Mouse (Mus musculus) kidney, adult 18-20 months (tissue): ENCODE measurements around the gene Abca7.
"Not testable (repeated sequence)": the region's sequence is repeated elsewhere in the genome, so short reads cannot be mapped to it uniquely, and the experiment has no call there.

Source experiments
- DNase-seq: peaks from one replicate; pipeline ENCODE4 v3.0.0; 2021

Abca7 gene

DNA sequence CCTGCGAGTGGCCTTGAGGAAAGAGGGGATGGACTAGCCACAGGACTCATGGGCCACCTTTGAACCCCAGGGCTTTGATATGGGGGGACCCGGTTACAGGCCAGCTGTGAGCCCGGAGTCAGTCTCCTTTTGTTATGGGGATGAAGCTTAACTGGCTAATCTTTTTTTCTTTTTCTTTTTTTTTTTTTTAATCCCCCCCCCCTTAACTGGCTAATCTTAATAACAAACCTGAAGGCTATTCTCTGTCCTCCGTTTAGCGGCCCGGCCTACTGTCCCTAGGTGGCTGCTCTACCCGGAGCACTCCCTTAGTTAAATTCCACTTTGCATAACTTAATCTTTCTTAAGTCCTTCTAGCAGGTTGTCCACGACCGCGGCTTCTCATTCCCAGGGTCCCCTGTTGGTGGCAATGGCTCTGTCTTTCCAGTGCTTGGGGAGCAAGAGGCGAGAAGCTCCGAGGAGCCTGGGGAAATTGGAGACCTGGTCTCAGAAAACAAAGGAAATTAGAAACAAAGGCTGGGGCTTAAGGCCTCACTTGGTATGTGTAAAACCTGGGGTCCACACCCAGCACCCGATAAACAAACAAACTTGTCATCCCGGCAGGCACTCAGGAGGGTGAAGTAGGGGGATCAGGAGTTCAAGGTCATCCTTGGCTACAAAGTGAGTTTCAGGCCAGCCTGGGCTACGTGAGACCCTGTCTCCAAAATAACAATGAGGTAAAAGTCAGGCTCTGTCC, 54.8 kb downstream of the Abca7 start:
- peak; percentile 54 for DNase-seq

DNA sequence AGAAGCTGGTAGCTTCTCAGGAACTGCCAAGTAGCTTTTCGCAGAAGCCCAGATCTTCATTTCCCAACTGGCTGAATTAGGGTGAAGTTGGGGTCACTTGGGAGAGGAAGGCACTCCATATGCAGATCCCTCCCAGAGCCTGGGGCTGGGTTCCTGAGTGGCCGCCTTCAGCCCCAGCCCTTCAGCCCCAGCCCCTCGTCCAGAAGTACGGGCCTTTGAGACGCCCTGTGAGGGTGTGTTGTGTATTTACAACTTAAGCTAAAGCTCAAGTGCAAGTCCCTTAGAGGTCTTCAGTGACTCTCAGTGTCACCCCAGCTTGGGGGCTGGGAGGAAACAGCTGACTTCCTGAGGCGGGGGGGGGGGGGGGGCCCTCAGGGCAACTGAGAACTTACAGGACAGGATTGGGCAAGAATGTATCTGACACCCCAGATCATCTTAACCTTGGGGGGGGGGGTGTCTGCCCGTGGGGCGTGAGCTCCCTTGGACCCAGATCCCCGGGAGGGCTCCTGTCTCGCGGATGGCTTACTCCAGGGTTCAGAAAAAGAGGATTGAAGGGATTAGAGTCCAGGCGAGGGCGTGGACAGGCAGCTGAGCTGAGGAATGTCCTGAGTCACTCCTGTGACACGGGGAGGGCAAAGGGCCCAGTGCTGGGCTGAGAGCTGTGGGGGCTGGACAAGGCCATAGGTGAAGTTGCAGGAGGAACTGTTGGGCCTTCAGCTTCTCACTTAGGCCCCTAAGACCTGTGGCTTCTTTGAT, 55.5 kb downstream of the Abca7 start:
- peak; percentile 83 for DNase-seq

DNA sequence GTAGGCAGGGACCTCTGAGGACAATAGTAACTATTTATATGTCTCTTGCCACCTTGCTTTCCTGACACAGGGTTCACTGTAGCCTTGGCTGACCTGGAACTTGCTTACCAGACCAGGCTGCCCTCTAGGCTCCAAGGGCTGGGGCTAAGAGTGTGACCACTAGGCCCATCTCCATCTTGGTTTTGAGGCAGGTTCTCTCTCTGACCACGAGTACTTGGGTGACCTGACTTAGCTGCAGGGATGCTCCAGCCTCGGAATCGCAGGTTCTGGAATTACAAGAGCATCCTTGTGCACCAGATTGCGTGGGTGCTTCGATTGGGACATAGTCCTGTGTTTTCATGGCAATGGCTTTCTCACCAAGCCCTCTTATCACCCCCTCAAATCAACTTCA, 56.1 kb downstream of the Abca7 start:
- DNase-seq: no peak

- DNase-seq: peak; percentile 100
Observed at GRCm38 (mm10) chr10:80053259-80053780, 57.0 kb downstream of the Abca7 start.

GRCm38 (mm10) chr10:80053831-80054815, 57.8 kb downstream of the Abca7 start:
- peak; percentile 83 for DNase-seq

DNA sequence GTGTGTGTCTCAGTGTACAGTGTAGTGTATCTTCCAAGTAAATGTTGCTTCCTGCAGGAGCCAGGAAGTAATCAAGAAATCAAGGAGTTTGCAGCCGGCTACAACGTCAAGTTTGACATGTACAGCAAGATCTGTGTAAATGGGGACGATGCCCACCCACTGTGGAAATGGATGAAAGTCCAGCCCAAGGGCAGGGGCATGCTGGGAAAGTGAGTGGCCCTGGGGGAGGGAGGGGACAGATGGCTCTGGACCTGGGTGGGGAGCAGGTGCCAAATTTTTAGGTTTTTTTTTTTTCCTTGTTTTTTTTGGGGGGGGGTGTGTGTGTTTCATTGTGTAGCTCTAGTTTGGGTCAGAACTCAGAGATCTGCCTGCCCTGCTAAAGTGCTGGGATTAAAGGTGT, 58.6 kb downstream of the Abca7 start:
- DNase-seq: not testable (repeated sequence)

GRCm38 (mm10) chr10:80055364-80055763, 59.1 kb downstream of the Abca7 start:
- DNase-seq: no peak

GRCm38 (mm10) chr10:80055891-80056290, 59.6 kb downstream of the Abca7 start:
- peak; percentile 34 for DNase-seq

DNA sequence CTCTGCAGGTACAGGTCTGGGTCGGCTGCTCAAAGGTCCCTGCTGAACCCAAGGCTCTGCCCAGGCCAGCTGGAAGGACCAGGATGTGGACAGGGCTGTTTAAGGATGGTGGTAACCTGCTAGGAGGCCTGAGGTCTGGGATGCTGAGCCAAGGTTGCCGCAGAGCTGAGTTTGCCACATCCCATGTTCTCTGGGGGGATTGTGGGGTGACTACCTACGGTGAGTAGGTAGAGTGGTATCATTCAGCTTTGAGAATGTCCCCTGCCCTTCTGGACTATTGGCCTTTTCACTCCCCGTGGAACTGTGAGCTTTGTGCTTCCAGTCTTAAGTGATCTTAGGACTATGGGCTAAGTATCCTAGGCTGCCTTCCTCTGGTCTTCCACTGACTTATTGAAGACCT, 60.2 kb downstream of the Abca7 start:
- DNase-seq: peak; percentile 40

- DNase-seq: no peak
Observed at GRCm38 (mm10) chr10:80056976-80057682, 60.8 kb downstream of the Abca7 start.

DNA sequence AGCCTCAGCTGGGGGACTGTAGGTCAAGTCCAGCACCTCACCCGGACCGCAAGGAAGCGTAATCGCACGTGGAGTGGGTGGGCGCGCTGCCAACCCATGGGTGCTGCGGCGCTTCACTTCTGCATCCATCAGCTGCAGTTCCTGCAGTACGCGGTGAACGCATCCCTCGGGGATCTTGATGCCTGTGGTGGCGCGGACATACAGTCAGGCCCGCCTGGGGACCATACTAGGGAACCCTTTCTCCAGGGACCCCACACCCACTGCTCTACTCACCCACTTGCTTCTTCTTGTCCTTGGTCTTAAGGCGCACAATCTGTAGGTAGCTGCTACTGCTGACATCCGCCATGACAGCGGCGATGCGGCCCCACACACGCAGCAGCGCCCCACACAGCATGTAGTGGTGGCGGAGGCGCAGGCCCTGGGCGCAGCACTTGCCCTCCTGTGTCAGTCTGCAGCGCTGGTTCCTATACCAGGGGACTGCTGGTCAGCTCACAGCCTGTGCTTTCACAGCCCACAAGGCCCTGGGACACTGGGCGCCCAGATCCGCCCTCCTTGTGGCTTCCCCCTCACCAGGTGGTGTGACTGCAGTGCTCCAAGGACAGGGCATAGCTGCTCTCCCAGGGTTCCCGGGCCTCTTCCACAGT, 61.5 kb downstream of the Abca7 start:
- DNase-seq: peak; percentile 43

DNA sequence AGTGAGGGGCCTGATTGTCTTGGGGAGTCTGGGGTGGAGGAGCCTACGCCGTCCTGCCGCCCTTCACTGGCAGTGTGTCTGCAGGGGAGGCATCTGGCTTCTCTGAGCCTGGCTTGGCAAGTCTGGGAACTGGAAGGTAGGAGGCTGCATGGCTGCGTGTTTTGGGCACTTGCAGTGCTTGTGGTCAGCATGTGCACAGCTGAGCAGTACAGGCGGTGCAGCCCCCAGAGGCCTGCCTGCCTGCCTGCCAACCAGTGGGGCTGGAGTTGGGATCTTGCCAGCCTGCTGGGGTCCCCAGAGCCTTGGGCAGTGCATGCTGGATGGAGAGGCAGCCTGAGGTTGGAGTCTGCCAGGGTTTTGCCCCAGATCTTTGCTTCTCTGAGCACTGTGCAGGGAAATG, 66.8 kb downstream of the Abca7 start:
- DNase-seq: no peak

- DNase-seq: no peak
Observed at GRCm38 (mm10) chr10:80063877-80064650, 67.8 kb downstream of the Abca7 start.
